30 mouse cellular contexts compared by ENCODE assay signal in the genomic region with DNA sequence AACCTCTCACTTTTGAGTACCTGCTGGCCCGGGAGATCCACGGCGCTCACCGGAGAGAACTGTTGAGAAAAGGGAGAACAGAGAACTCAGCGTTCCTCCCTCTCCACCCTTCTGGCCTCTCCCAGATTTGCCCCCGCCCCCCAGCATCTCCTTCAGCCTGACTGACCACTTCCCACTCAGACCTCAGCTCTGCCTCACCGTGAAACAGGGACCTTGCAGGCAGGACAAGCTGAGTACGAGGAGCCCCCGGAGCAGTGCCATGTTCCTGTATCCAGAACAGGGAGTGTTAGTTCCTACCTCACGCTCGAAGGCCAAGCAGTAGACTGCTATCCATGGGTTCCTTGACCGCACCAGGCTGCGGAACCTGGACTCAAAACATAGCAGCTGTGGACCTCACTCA. TPM values are rescaled to one million over a fixed set of nuclear protein-coding genes. Genes with fewer than 3 reads are reported as not detected.
DNase-seq lines count a peak whose midpoint lies in the region; ATAC-seq and TF ChIP-seq lines count a peak whose summit lies in the region.
"Had no signal": no experiment of that assay in that cellular context is flagged by ENCODE, and none has a peak within 500 bp of the region (broad histone marks: within the 10 kb centered on the region; RNA-seq: fewer than 3 reads in every experiment).

No protein-coding gene starts in this region.

- no peaks in the 10 kb centered on the region for H3K9me3 ChIP-seq in stomach, embryonic 16.5 days (replicated peaks; ENCODE audit: control insufficient read depth, low read length)
- no peaks in the 10 kb centered on the region for H3K9me3 ChIP-seq in stomach, postnatal 0 days (ENCODE audit: control insufficient read depth, low read length)
- 0 out of 2 replicates have a peak, but pooled peaks cover 4% of the 10 kb centered on the region for H3K9me3 ChIP-seq in liver, embryonic 15.5 days (replicated peaks)
- H3K9me3 ChIP-seq: embryonic facial prominence, embryonic 15.5 days; intestine, embryonic 15.5 days had no signal

- no peak overlapping the region for H3K9ac ChIP-seq in stomach, embryonic 16.5 days (ENCODE audit: low read length)
- no peak overlapping the region for H3K9ac ChIP-seq in stomach, postnatal 0 days (ENCODE audit: low read length)
- 0 out of 2 replicates have a peak overlapping the region, but pooled peaks have one; percentile 15 for H3K9ac ChIP-seq in liver, embryonic 15.5 days
- H3K9ac ChIP-seq: embryonic facial prominence, embryonic 15.5 days; heart, embryonic 13.5 days; intestine, embryonic 15.5 days; limb, embryonic 13.5 days; lung, embryonic 14.5 days; neural tube, embryonic 13.5 days had no signal

- peak overlapping the region; percentile 7; the same call in 1 of the 2 replicates for H3K4me2 ChIP-seq in stomach, embryonic 16.5 days (ENCODE audit: low read depth, low read length)
- no peak overlapping the region for H3K4me2 ChIP-seq in stomach, postnatal 0 days (replicated peaks; ENCODE audit: low read depth)
- peak overlapping the region; percentile 27; the same call in 1 of the 2 replicates for H3K4me2 ChIP-seq in liver, embryonic 15.5 days
- H3K4me2 ChIP-seq: embryonic facial prominence, embryonic 15.5 days; heart, embryonic 13.5 days; intestine, embryonic 15.5 days; limb, embryonic 13.5 days; lung, embryonic 14.5 days; neural tube, embryonic 13.5 days had no signal

- TF ChIP-seq CTCF in kidney, adult 2 months (conservative IDR thresholded peaks at IDR 0.05; ENCODE audit: insufficient read depth, insufficient read length, low read depth, low read length) = no peak
- no peak for TF ChIP-seq CTCF in stomach, postnatal 0 days (IDR thresholded peaks at IDR 0.05; ENCODE audit: low read depth)

- H3K4me1 ChIP-seq in kidney, adult 2 months (ENCODE audit: control insufficient read depth, insufficient read depth, low read length) = peaks cover 19% of the 10 kb centered on the region
- H3K4me1 ChIP-seq in stomach, embryonic 16.5 days (ENCODE audit: control insufficient read depth, insufficient read depth, low read length) = no peaks in the 10 kb centered on the region
- H3K4me1 ChIP-seq in stomach, postnatal 0 days (replicated peaks; ENCODE audit: control insufficient read depth, insufficient read depth) = no peaks in the 10 kb centered on the region
- peaks cover 22% of the 10 kb centered on the region for H3K4me1 ChIP-seq in liver, embryonic 15.5 days (replicated peaks)
- H3K4me1 ChIP-seq: embryonic facial prominence, embryonic 10.5 days; embryonic facial prominence, embryonic 15.5 days; hindbrain, embryonic 10.5 days; limb, embryonic 13.5 days; midbrain, embryonic 10.5 days; neural tube, embryonic 13.5 days had no signal

- no peak overlapping the region for H3K27ac ChIP-seq in kidney, adult 2 months (ENCODE audit: insufficient read depth, low read depth, low read length)
- no peak overlapping the region for H3K27ac ChIP-seq in stomach, embryonic 16.5 days (ENCODE audit: low read length)
- no peak overlapping the region for H3K27ac ChIP-seq in stomach, postnatal 0 days (replicated peaks)
- peak overlapping the region; percentile 74 for H3K27ac ChIP-seq in liver, embryonic 15.5 days (replicated peaks)
- H3K27ac ChIP-seq: embryonic facial prominence, embryonic 10.5 days; embryonic facial prominence, embryonic 15.5 days; heart, embryonic 13.5 days; hindbrain, embryonic 10.5 days; hindbrain, postnatal 0 days; intestine, embryonic 15.5 days; limb, embryonic 13.5 days; midbrain, embryonic 10.5 days; neural tube, embryonic 13.5 days had no signal

- no peaks in the 10 kb centered on the region; the same call in 1 of the 2 replicates for H3K36me3 ChIP-seq in kidney, adult 2 months (ENCODE audit: control insufficient read depth, insufficient read depth, low read length)
- H3K36me3 ChIP-seq in stomach, embryonic 16.5 days (ENCODE audit: control insufficient read depth, insufficient read depth, low read length) = no peaks in the 10 kb centered on the region; the same call in 1 of the 2 replicates
- peaks cover 6% of the 10 kb centered on the region; the same call in 1 of the 2 replicates for H3K36me3 ChIP-seq in stomach, postnatal 0 days (ENCODE audit: control insufficient read depth, insufficient read depth, low read length)
- H3K36me3 ChIP-seq in liver, embryonic 15.5 days (replicated peaks) = peaks cover 64% of the 10 kb centered on the region

- no peak for TF ChIP-seq POLR2A in kidney, adult 2 months (IDR thresholded peaks at IDR 0.05; ENCODE audit: low read depth, low read length)

- 77% methylated on average over 13 of the region's 13 CpGs for WGBS in kidney, adult 2 months
- 74% methylated on average over 13 of the region's 13 CpGs for WGBS in stomach, embryonic 16.5 days
- WGBS in stomach, postnatal 0 days = 68% methylated on average over 13 of the region's 13 CpGs
- 67% methylated on average over 13 of the region's 13 CpGs for WGBS in liver, embryonic 15.5 days (ENCODE audit: insufficient replicate concordance)

- no peaks in the 10 kb centered on the region for H3K27me3 ChIP-seq in kidney, adult 2 months (replicated peaks; ENCODE audit: control insufficient read depth, insufficient read depth, low read length)
- H3K27me3 ChIP-seq in stomach, embryonic 16.5 days (ENCODE audit: control insufficient read depth, insufficient read depth, low read length) = no peaks in the 10 kb centered on the region
- no peaks in the 10 kb centered on the region for H3K27me3 ChIP-seq in stomach, postnatal 0 days (ENCODE audit: control insufficient read depth, insufficient read depth, low read length)
- H3K27me3 ChIP-seq in liver, embryonic 15.5 days = no peaks in the 10 kb centered on the region
- H3K27me3 ChIP-seq: embryonic facial prominence, embryonic 15.5 days; heart, embryonic 13.5 days; intestine, embryonic 15.5 days; limb, embryonic 13.5 days; neural tube, embryonic 13.5 days had no signal

- no peak for ATAC-seq in stomach, embryonic 16.5 days (ENCODE audit: insufficient read depth, low FRiP score)
- no peak for ATAC-seq in stomach, postnatal 0 days (ENCODE audit: low FRiP score, low TSS enrichment)
- ATAC-seq in liver, embryonic 15.5 days (ENCODE audit: insufficient read depth) = no peak
- no peak for ATAC-seq in megakaryocyte, adult 5-6 weeks (ENCODE audit: poor library complexity, severe bottlenecking)
- ATAC-seq: CD4-positive, CD25-positive, alpha-beta regulatory T cell, adult 4 months; forebrain, embryonic 14.5 days; hindbrain, postnatal 0 days; intestine, embryonic 15.5 days had no signal

- H3K4me3 ChIP-seq in kidney, adult 2 months (ENCODE audit: insufficient read depth, low read depth, low read length) = peak overlapping the region; percentile 15
- H3K4me3 ChIP-seq in stomach, embryonic 16.5 days (replicated peaks; ENCODE audit: low read length) = no peak overlapping the region
- H3K4me3 ChIP-seq in stomach, postnatal 0 days (ENCODE audit: low read depth, low read length) = no peak overlapping the region
- peak overlapping the region; percentile 43 for H3K4me3 ChIP-seq in liver, embryonic 15.5 days (replicated peaks)
- H3K4me3 ChIP-seq: embryonic facial prominence, embryonic 10.5 days; embryonic facial prominence, embryonic 15.5 days; heart, embryonic 13.5 days; hindbrain, embryonic 10.5 days; intestine, embryonic 15.5 days; limb, embryonic 13.5 days; midbrain, embryonic 10.5 days; neural tube, embryonic 13.5 days had no signal

- no peak for DNase-seq in kidney, adult 2 months
- no peak for DNase-seq in kidney, postnatal 14 days
- DNase-seq in stomach, postnatal 0 days (ENCODE audit: low spot score) = no peak
- peak; percentile 55 for DNase-seq in testis, postnatal 14 days (ENCODE audit: low spot score)
- no peak for DNase-seq in urinary bladder, postnatal 36 days (ENCODE audit: low spot score in 2 of 2)
- DNase-seq: adrenal gland, postnatal 25 days; cerebellum, adult 11-12 months; cerebellum, adult 9-11 months; gastrocnemius, postnatal 14 days; heart, adult 18-20 months; heart, postnatal 10 days; lung, embryonic 14.5 days; lung, postnatal 14 days; thymus, adult 2 months had no signal

- no peak for TF ChIP-seq EP300 in stomach, postnatal 0 days (optimal IDR thresholded peaks at IDR 0.05)

RNA-seq across cellular contexts. Expression of gene Serpinf2, which starts 1.2 kb away (rescaled TPM):
- polyA plus RNA-seq in kidney, adult 2 months (2012; rRNA removed) = 126 and 141 TPM in 2 replicates
- polyA plus RNA-seq in stomach, embryonic 16.5 days (2015; fragmentation: Nextera tagmentation; extraction: Ambion mirVana) = 65.3 and 68.3 TPM in 2 replicates
- 17.8 and 19.7 TPM in 2 replicates for polyA plus RNA-seq in stomach, postnatal 0 days (2015; fragmentation: Nextera tagmentation; extraction: Ambion mirVana)
- polyA plus RNA-seq in liver, embryonic 15.5 days (2015; fragmentation: Nextera tagmentation; extraction: Ambion mirVana) = 631 and 714 TPM in 2 replicates
- total RNA-seq in megakaryocyte, adult 5-6 weeks (2015) = 0.71 TPM in 1 of 2 replicates, not detected in the other
- not detected in 2 replicates for total RNA-seq in megakaryocyte, adult 5-6 weeks (2017)
- total RNA-seq: adrenal gland, adult 18-20 months; adrenal gland, postnatal 25 days; gastrocnemius, postnatal 14 days; heart, adult 18-20 months; heart, postnatal 10 days; midbrain, postnatal 0 days had no signal
- polyA plus RNA-seq: embryonic facial prominence, embryonic 10.5 days; forebrain, embryonic 14.5 days; hindbrain, embryonic 10.5 days; hindbrain, postnatal 0 days; midbrain, embryonic 10.5 days; midbrain, postnatal 0 days had no signal

RNA-seq across cellular contexts. Expression of gene Serpinf1, which starts 15.7 kb away (rescaled TPM):
- 17.2 and 29.9 TPM in 2 replicates for polyA plus RNA-seq in kidney, adult 2 months (2012; rRNA removed)
- polyA plus RNA-seq in stomach, embryonic 16.5 days (2015; fragmentation: Nextera tagmentation; extraction: Ambion mirVana) = 60.2 and 72.8 TPM in 2 replicates
- 53.7 and 69.1 TPM in 2 replicates for polyA plus RNA-seq in stomach, postnatal 0 days (2015; fragmentation: Nextera tagmentation; extraction: Ambion mirVana)
- 265 and 279 TPM in 2 replicates for polyA plus RNA-seq in liver, embryonic 15.5 days (2015; fragmentation: Nextera tagmentation; extraction: Ambion mirVana)
- 26.5 and 30.8 TPM in 2 replicates for total RNA-seq in megakaryocyte, adult 5-6 weeks (2015)
- 36.2 and 39.2 TPM in 2 replicates for total RNA-seq in megakaryocyte, adult 5-6 weeks (2017)

RNA-seq across cellular contexts. Expression of gene Wdr81, which starts 16.3 kb away (rescaled TPM):
- 17.7 and 21.0 TPM in 2 replicates for polyA plus RNA-seq in kidney, adult 2 months (2012; rRNA removed)
- 6.8 and 7.0 TPM in 2 replicates for polyA plus RNA-seq in stomach, embryonic 16.5 days (2015; fragmentation: Nextera tagmentation; extraction: Ambion mirVana)
- 2.6 and 2.7 TPM in 2 replicates for polyA plus RNA-seq in stomach, postnatal 0 days (2015; fragmentation: Nextera tagmentation; extraction: Ambion mirVana)
- 21.0 and 26.2 TPM in 2 replicates for polyA plus RNA-seq in liver, embryonic 15.5 days (2015; fragmentation: Nextera tagmentation; extraction: Ambion mirVana)
- total RNA-seq in megakaryocyte, adult 5-6 weeks (2015) = 11.1 and 11.9 TPM in 2 replicates
- total RNA-seq in megakaryocyte, adult 5-6 weeks (2017) = 9.3 and 11.8 TPM in 2 replicates

RNA-seq across cellular contexts. Expression of gene Tlcd2, which starts 23.3 kb away (rescaled TPM):
- 14.2 and 14.6 TPM in 2 replicates for polyA plus RNA-seq in kidney, adult 2 months (2012; rRNA removed)
- 22.7 and 22.9 TPM in 2 replicates for polyA plus RNA-seq in stomach, embryonic 16.5 days (2015; fragmentation: Nextera tagmentation; extraction: Ambion mirVana)
- polyA plus RNA-seq in stomach, postnatal 0 days (2015; fragmentation: Nextera tagmentation; extraction: Ambion mirVana) = 16.0 and 17.2 TPM in 2 replicates
- polyA plus RNA-seq in liver, embryonic 15.5 days (2015; fragmentation: Nextera tagmentation; extraction: Ambion mirVana) = 18.8 and 19.9 TPM in 2 replicates
- 3.1 and 7.8 TPM in 2 replicates for total RNA-seq in megakaryocyte, adult 5-6 weeks (2015)
- total RNA-seq in megakaryocyte, adult 5-6 weeks (2017) = 4.6 and 5.4 TPM in 2 replicates

RNA-seq across cellular contexts. Expression of gene Prpf8, which starts 48.4 kb away (rescaled TPM):
- polyA plus RNA-seq in kidney, adult 2 months (2012; rRNA removed) = 88.0 and 92.7 TPM in 2 replicates
- 42.4 and 43.8 TPM in 2 replicates for polyA plus RNA-seq in stomach, embryonic 16.5 days (2015; fragmentation: Nextera tagmentation; extraction: Ambion mirVana)
- polyA plus RNA-seq in stomach, postnatal 0 days (2015; fragmentation: Nextera tagmentation; extraction: Ambion mirVana) = 15.8 and 16.0 TPM in 2 replicates
- 25.8 and 28.0 TPM in 2 replicates for polyA plus RNA-seq in liver, embryonic 15.5 days (2015; fragmentation: Nextera tagmentation; extraction: Ambion mirVana)
- total RNA-seq in megakaryocyte, adult 5-6 weeks (2015) = 91.3 and 102 TPM in 2 replicates
- 69.3 and 90.7 TPM in 2 replicates for total RNA-seq in megakaryocyte, adult 5-6 weeks (2017)

Comparison
In these comparisons a context has a peak if more than half of its experiments do, and no peak if none do; other contexts are left out.
1. H3K4me3 ChIP-seq: peak in kidney, adult 2 months (single experiment) and liver, embryonic 15.5 days (single experiment); none in stomach, embryonic 16.5 days (single experiment) and stomach, postnatal 0 days (single experiment).